Mouse (Mus musculus): ENCODE measurements around the gene Cd9.
A peak's percentile ranks its signal among the peaks of the same experiment; 100 is the strongest.

The Cd9 gene

GRCm38 (mm10) chr6:125494092-125494871, at the start of gene Cd9:
TSS of gene Cd9 (minus strand) at chr6:125494791.
- peak; percentile 68 to 71 for DNase-seq (ENCODE audit: low spot score in 2 of 2)

GRCm38 (mm10) chr6:125541296-125541695, 46.7 kb upstream of the Cd9 start:
- no peak for DNase-seq (ENCODE audit: low spot score in 2 of 2)

- no peak for DNase-seq (ENCODE audit: low spot score in 2 of 2)
These were observed 46.2 kb upstream of the Cd9 start for GRCm38 (mm10) chr6:125540826-125541225.

GRCm38 (mm10) chr6:125540199-125540598, 45.6 kb upstream of the Cd9 start:
- no peak for DNase-seq (ENCODE audit: low spot score in 2 of 2)

GRCm38 (mm10) chr6:125539423-125539822, 44.8 kb upstream of the Cd9 start:
- DNase-seq (ENCODE audit: low spot score in 2 of 2) = no peak

- DNase-seq (ENCODE audit: low spot score in 2 of 2) = no peak
These were observed 43.9 kb upstream of the Cd9 start for GRCm38 (mm10) chr6:125538469-125538868.

- DNase-seq (ENCODE audit: low spot score in 2 of 2) = peak in 1 of 2 experiments; percentile 29
These were observed 40.4 kb upstream of the Cd9 start for GRCm38 (mm10) chr6:125534990-125535389.

- no peak for DNase-seq (ENCODE audit: low spot score in 2 of 2)
These were observed 38.6 kb upstream of the Cd9 start for GRCm38 (mm10) chr6:125533104-125533650.

GRCm38 (mm10) chr6:125529479-125529878, 34.9 kb upstream of the Cd9 start:
- peak; percentile 78 to 91 for DNase-seq (ENCODE audit: low spot score in 2 of 2)

- DNase-seq (ENCODE audit: low spot score in 2 of 2) = no peak
These were observed 34.1 kb upstream of the Cd9 start for GRCm38 (mm10) chr6:125528614-125529200.

GRCm38 (mm10) chr6:125526066-125526465, 31.5 kb upstream of the Cd9 start:
- DNase-seq (ENCODE audit: low spot score in 2 of 2) = no peak

- no peak for DNase-seq (ENCODE audit: low spot score in 2 of 2)
These were observed 29.4 kb upstream of the Cd9 start for GRCm38 (mm10) chr6:125524027-125524426.

- no peak for DNase-seq (ENCODE audit: low spot score in 2 of 2)
These were observed 27.1 kb upstream of the Cd9 start for GRCm38 (mm10) chr6:125521558-125522193.

- DNase-seq (ENCODE audit: low spot score in 2 of 2) = peak; percentile 80 to 84
These were observed 21.1 kb upstream of the Cd9 start for GRCm38 (mm10) chr6:125515503-125516315.

- DNase-seq (ENCODE audit: low spot score in 2 of 2) = peak; percentile 66 to 72
These were observed 18.5 kb upstream of the Cd9 start for GRCm38 (mm10) chr6:125512950-125513596.

- DNase-seq (ENCODE audit: low spot score in 2 of 2) = no peak
These were observed 16.6 kb upstream of the Cd9 start for GRCm38 (mm10) chr6:125511196-125511595.

GRCm38 (mm10) chr6:125510645-125511044, 16.1 kb upstream of the Cd9 start:
- no peak for DNase-seq (ENCODE audit: low spot score in 2 of 2)

GRCm38 (mm10) chr6:125509783-125510182, 15.2 kb upstream of the Cd9 start:
- no peak for DNase-seq (ENCODE audit: low spot score in 2 of 2)

GRCm38 (mm10) chr6:125506427-125506826, 11.8 kb upstream of the Cd9 start:
- no peak for DNase-seq (ENCODE audit: low spot score in 2 of 2)

GRCm38 (mm10) chr6:125504622-125505355, 10.2 kb upstream of the Cd9 start:
- DNase-seq (ENCODE audit: low spot score in 2 of 2) = no peak
